Mouse (Mus musculus) intestine, postnatal 0 days (tissue): Measurements from ENCODE around the gene Clca3a1. TPM values are rescaled to one million over a fixed set of nuclear protein-coding genes. Genes with fewer than 3 reads are reported as not detected.
"Not testable (repeated sequence)": the region's sequence is repeated elsewhere in the genome, so short reads cannot be mapped to it uniquely, and the experiment has no call there.

Source experiments
- ATAC-seq: fragments of 200-750 bp; cut with Nextera tagmentation; 2 replicates; pipeline ENCODE4 v1.8.0; 2017; ENCODE audit warnings: mild to moderate bottlenecking, moderate TSS enrichment, moderate library complexity
- H3K27ac ChIP-seq: fragments of 300-500 bp; sonication (generic); 2 replicates; pipeline ENCODE4 v1.5.1; 2014; ENCODE audit warnings: mild to moderate bottlenecking, low read depth, low read length, moderate library complexity
- H3K27me3 ChIP-seq: fragments of 300-500 bp; sonication (generic); replicated peaks from 2 replicates; pipeline ENCODE4 v1.6.1; 2014; ENCODE audit warnings: low read length, mixed read lengths; ENCODE audit not compliant: control insufficient read depth, insufficient read depth
- H3K36me3 ChIP-seq: fragments of 300-500 bp; sonication (generic); 2 replicates; pipeline ENCODE4 v1.6.1; 2014; ENCODE audit warnings: mild to moderate bottlenecking, moderate library complexity; ENCODE audit not compliant: control insufficient read depth, insufficient read depth
- H3K4me1 ChIP-seq: fragments of 300-500 bp; sonication (generic); replicated peaks from 2 replicates; pipeline ENCODE4 v1.6.1; 2014; ENCODE audit warnings: antibody characterized with exemption, low read length, mixed read lengths; ENCODE audit not compliant: control insufficient read depth, insufficient read depth
- H3K4me2 ChIP-seq: fragments of 300-500 bp; sonication (generic); replicated peaks from 2 replicates; pipeline ENCODE4 v1.6.1; 2014; ENCODE audit warnings: low read depth, mild to moderate bottlenecking, moderate library complexity
- H3K4me3 ChIP-seq: fragments of 300-500 bp; sonication (generic); 2 replicates; pipeline ENCODE4 v1.5.1; 2014; ENCODE audit warnings: low read depth, low read length
- H3K9ac ChIP-seq: fragments of 300-500 bp; sonication (generic); 2 replicates; pipeline ENCODE4 v1.6.1; 2014; ENCODE audit warnings: mild to moderate bottlenecking, low read depth, low read length
- H3K9me3 ChIP-seq: fragments of 300-500 bp; sonication (generic); 2 replicates; pipeline ENCODE4 v1.6.1; 2016; ENCODE audit warnings: mixed run types; ENCODE audit not compliant: control insufficient read depth
- CTCF ChIP-seq: sonication (generic); IDR thresholded peaks from 2 replicates; pipeline ENCODE4 v1.5.1; 2016; ENCODE audit warnings: low read depth, mild to moderate bottlenecking, control low read depth, antibody characterized with exemption, moderate library complexity
- WGBS: fragments of 180-500 bp; shearing (Covaris S2); extraction: QIAGEN DNeasy Blood & Tissue Kit; methylation state at CpG from one replicate; pipeline ENCODE4 v1.1.7; 2014; 5-methylcytosine and 5-hydroxymethylcytosine counted together
- polyA plus RNA-seq: library from polyadenylated mRNA; unstranded; fragments of >200 nt; fragmentation: Nextera tagmentation; extraction: Ambion mirVana; gene quantifications from 2 replicates; pipeline ENCODE4 v1.2.1, GENCODE M21; 2015

The Clca3a1 gene
- polyA plus RNA-seq, 1 experiment from 2014 or later: 3.9 TPM

DNA sequence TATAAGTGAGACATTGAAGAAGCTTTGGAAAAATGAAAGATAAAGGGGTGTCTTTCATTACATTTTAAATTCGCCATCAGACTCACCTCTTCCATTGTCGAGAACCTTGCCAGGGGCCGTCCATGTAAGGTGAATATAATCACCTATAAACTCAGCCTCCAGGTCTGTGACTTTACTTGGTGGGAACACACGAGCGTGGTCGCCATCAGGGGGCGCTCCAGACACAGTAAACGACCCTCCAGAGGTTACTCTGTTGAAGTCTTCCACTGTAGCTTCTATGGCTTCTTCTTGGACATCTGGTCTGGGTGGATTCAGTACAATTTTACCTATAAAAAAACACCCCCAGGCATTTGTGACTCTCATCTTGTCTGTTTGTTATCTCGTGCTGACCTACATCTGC lies 23.9 kb downstream of the Clca3a1 start:
- peak; percentile 64 for TF ChIP-seq CTCF

DNA sequence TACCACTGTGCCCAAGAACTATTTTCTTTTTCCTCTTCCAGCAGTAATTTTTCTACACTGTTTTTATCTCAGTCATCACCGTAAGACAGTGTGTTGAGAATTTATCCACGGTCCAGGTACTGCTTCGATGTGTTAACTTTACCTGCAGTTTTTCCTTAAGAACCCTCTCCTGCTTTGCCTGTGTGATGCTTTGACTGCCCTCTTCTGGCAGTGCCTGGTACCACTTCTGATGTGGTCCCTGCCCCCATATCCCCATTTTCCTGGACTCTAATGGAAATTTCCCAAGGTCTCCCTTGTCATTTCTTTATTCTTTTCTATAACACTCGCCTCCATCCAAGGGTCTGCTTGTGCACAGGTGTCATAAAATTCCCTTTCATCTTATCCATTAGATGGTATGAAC lies 37.3 kb downstream of the Clca3a1 start:
- ATAC-seq: no peak
- Histone ChIP-seq H3K36me3 (no peaks in the 10 kb centered on the region), H3K27me3 (no peaks in the 10 kb centered on the region), H3K27ac (no peak overlapping the region), H3K9ac (no peak overlapping the region), H3K4me1 (no peaks in the 10 kb centered on the region), H3K9me3 (no peaks in the 10 kb centered on the region), H3K4me3 (no peak overlapping the region), H3K4me2 (no peak overlapping the region)
- peak; percentile 83 for TF ChIP-seq CTCF
- 41% methylated on average over 4 of the region's 4 CpGs for WGBS

More for the DNA sequence above, 23.9 kb downstream of the Clca3a1 start:
- no peak for ATAC-seq
- H3K4me1 ChIP-seq: no peaks in the 10 kb centered on the region
- H3K36me3 ChIP-seq: no peaks in the 10 kb centered on the region
- no peak overlapping the region for H3K9ac ChIP-seq
- H3K9me3 ChIP-seq: no peaks in the 10 kb centered on the region
- no peaks in the 10 kb centered on the region for H3K27me3 ChIP-seq
- H3K27ac ChIP-seq: no peak overlapping the region
- no peak overlapping the region for H3K4me3 ChIP-seq
- WGBS: 30% methylated on average over 9 of the region's 9 CpGs
- no peak overlapping the region for H3K4me2 ChIP-seq

DNA sequence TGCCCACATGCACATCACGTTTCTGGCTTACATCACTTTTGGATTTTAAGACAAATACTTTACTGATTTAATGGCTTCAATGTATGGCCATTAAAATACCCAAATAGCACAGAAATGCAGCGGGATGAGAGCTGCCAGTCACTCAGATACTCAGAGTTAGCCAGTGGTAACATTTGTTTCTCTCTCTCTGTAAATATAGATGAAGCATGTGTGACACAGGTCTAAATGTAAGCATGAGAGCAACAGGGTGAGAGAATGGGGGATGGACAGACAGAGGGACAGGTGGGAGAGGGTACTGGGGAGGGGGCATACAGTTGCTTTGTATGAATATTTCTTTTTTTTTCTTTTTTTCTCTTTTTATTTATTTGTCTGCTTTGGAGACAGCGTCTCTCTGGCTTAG lies 38.2 kb downstream of the Clca3a1 start:
- 79% methylated on average over 3 of the region's 3 CpGs for WGBS
- not testable (repeated sequence) for H3K4me3 ChIP-seq, H3K36me3 ChIP-seq, H3K4me2 ChIP-seq, H3K9ac ChIP-seq, H3K27me3 ChIP-seq, H3K4me1 ChIP-seq, ATAC-seq, H3K9me3 ChIP-seq, H3K27ac ChIP-seq

DNA sequence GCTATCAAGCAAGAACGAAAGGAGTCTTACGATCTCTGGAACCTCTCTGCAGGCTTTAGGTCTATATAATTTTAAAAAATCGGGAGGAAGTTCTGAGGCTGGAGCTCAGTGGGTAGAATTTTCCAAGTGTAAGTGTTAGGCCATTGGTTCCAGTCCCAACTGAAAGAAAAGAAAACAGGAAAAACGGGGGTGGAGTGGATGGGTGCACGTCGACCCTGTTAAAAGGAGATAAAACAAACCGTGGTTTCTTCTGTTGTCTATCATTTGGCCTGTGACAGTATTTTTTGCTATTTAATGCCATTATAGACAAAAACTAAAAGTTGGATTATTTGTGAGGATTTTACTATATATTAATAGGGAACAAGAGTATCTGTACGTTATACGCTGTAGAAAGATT lies 38.9 kb downstream of the Clca3a1 start:
- no peak overlapping the region for H3K4me2 ChIP-seq
- WGBS: 85% methylated on average over 9 of the region's 9 CpGs
- no peak overlapping the region for H3K27ac ChIP-seq
- H3K9me3 ChIP-seq: no peaks in the 10 kb centered on the region
- TF ChIP-seq CTCF: no peak
- no peak for ATAC-seq
- H3K4me3 ChIP-seq: no peak overlapping the region
- no peaks in the 10 kb centered on the region for H3K36me3 ChIP-seq
- peaks cover 8% of the 10 kb centered on the region; the same call in 1 of the 2 replicates for H3K4me1 ChIP-seq
- H3K9ac ChIP-seq: no peak overlapping the region
- no peaks in the 10 kb centered on the region for H3K27me3 ChIP-seq

DNA sequence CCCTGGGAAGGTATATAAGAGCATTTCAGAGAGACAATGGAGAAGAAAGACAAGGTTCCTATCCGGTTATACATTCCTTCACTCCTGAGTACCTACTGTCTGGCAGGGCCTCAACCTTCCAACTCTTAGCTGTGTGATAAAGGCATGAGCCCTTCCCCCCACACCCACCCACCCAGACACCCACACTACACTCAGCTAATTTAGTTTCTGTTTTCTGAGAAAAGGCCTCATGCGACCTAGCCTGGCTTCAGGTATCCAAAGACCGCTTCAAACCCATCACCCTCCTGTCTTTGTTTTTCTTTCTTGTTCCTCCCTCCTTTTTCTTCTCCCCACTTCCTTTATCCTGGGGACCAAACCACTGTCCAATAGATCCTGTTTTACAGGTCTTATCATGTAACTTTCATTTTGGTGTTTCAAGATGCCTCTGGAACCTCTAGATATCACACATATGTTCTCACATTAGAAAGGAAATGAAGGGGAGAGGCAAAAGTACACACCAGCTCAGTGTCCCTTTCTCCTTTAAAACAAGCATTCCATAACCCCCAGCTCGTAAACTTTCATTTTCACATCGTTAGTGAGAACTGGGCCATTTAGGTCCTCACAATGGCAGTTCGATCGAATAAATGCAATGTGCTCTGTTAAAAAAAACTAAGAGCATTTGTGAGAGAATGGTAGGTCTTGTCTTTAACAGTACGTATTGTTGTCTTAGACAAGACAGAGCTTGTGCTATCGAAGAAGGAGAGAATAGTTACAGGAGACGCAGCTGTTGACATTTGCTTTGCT lies 39.5 kb downstream of the Clca3a1 start:
- Histone ChIP-seq H3K4me3 (no peak overlapping the region), H3K4me2 (peak overlapping the region; percentile 87; the same call in 1 of the 2 replicates), H3K9ac (no peak overlapping the region), H3K9me3 (no peaks in the 10 kb centered on the region), H3K27ac (no peak overlapping the region), H3K4me1 (peaks cover 8% of the 10 kb centered on the region; the same call in 1 of the 2 replicates), H3K36me3 (no peaks in the 10 kb centered on the region), H3K27me3 (no peaks in the 10 kb centered on the region)
- no peak for TF ChIP-seq CTCF
- ATAC-seq: no peak
- 82% methylated on average over 10 of the region's 10 CpGs for WGBS

DNA sequence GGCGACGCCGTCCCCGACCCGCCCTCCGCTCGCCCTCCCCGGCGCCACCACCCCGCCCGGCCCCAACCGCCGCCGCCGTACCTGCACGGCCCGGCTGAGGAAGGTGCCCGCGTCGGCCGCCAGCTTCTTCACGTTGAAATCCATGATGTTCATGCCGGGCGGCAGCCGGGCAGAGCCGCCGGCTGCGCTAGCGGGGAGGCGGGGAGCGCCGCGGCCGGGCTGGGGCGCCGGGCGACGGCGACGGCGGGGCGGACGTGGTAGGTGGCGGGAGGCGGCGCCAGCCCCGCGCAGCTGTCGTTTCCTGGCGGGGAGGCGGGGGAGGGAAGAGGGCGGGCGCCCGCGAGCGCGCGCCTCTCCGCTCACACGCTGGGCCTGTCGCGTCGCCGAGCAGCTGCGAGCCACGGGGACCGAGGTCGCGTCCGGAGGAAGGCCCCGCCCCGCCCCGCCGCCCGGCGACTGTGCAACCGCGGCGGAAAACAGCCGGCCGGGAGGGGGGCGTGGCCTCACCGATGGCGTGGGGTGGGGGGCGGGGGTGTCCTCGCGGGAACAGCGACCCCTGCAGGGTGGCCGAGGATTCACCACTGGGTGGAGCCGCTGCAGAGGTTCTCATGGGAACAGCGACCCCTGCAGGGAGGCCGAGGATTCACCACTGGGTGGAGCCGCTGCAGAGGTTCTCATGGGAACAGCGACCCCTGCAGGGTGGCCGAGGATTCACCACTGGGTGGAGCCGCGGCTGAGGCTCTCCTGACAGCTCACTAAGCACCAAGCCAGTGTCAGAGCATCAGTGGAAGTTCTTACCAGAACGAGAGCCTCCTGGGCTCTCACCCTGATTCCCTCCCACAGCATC lies 40.7 kb downstream of the Clca3a1 start, which contains the start of gene Sh3glb1:
Gene Sh3glb1, minus strand, starts transcription at position 435 of the 847 bp plus-strand sequence.
- peak; percentile 96 for ATAC-seq
- Histone ChIP-seq H3K9ac (peak within 1 kb of the TSS; percentile 96), H3K36me3 (no peaks in the 10 kb centered on the region), H3K4me2 (peak within 1 kb of the TSS; percentile 87), H3K4me1 (peaks cover 8% of the 10 kb centered on the region; the same call in 1 of the 2 replicates), H3K27ac (peak within 1 kb of the TSS; percentile 100), H3K27me3 (no peaks in the 10 kb centered on the region), H3K4me3 (peak within 1 kb of the TSS; percentile 90), H3K9me3 (no peaks in the 10 kb centered on the region)
- under 1% methylated on average over 74 of the region's 98 CpGs for WGBS
- TF ChIP-seq CTCF: peak; percentile 99
